8 mouse cellular contexts compared by ENCODE assay signal in genomic region chr9:68941037-68941436, GRCm38 (mm10).
DNase-seq lines count a peak whose midpoint lies in the region; ATAC-seq and TF ChIP-seq lines count a peak whose summit lies in the region.

No protein-coding gene starts in this region.

- no peak for TF ChIP-seq CTCF in lung, adult 2 months (IDR thresholded peaks at IDR 0.05; ENCODE audit: insufficient read depth, low read length)
- no peak for TF ChIP-seq CTCF in heart, postnatal 0 days (IDR thresholded peaks at IDR 0.05; ENCODE audit: low read depth)

- no peak overlapping the region for H3K4me2 ChIP-seq in heart, postnatal 0 days (ENCODE audit: low read depth, low read length)
- no peak overlapping the region for H3K4me2 ChIP-seq in neural tube, embryonic 15.5 days

- no peak overlapping the region for H3K9ac ChIP-seq in heart, postnatal 0 days (replicated peaks; ENCODE audit: low read depth, low read length)
- H3K9ac ChIP-seq in neural tube, embryonic 15.5 days (replicated peaks) = no peak overlapping the region

- H3K36me3 ChIP-seq in heart, postnatal 0 days (replicated peaks; ENCODE audit: control insufficient read depth, insufficient read depth, low read length) = no peaks in the 10 kb centered on the region
- no peaks in the 10 kb centered on the region for H3K36me3 ChIP-seq in neural tube, embryonic 15.5 days

- H3K27ac ChIP-seq in heart, postnatal 0 days (ENCODE audit: low read depth) = peak overlapping the region; percentile 62
- H3K27ac ChIP-seq in neural tube, embryonic 15.5 days (replicated peaks) = no peak overlapping the region

- H3K9me3 ChIP-seq in heart, postnatal 0 days (replicated peaks; ENCODE audit: control insufficient read depth, low read length) = no peaks in the 10 kb centered on the region
- no peaks in the 10 kb centered on the region for H3K9me3 ChIP-seq in neural tube, embryonic 15.5 days (replicated peaks)

- H3K4me1 ChIP-seq in lung, adult 2 months (ENCODE audit: control insufficient read depth, insufficient read depth, low read length) = no peaks in the 10 kb centered on the region
- peaks cover 4% of the 10 kb centered on the region; the same call in 1 of the 2 replicates for H3K4me1 ChIP-seq in heart, postnatal 0 days (ENCODE audit: control insufficient read depth, insufficient read depth)
- H3K4me1 ChIP-seq in neural tube, embryonic 15.5 days = peaks cover 15% of the 10 kb centered on the region; the same call in 1 of the 2 replicates

- 64% methylated on average over 7 of the region's 7 CpGs for WGBS in lung, adult 2 months
- whole genome bisulfite sequencing in heart, postnatal 0 days = 40% methylated on average over 7 of the region's 7 CpGs
- 55% methylated on average over 7 of the region's 7 CpGs for WGBS in neural tube, embryonic 15.5 days

- DNase-seq in adrenal gland, adult 8-10 months = peak; percentile 12
- DNase-seq in adrenal gland, adult 2 months = no peak
- DNase-seq in lung, postnatal 10 days = peak; percentile 39
- no peak for DNase-seq in lung, adult 2 months
- peak; percentile 82 for DNase-seq in heart, postnatal 0 days (ENCODE audit: low spot score)
- DNase-seq in layer of hippocampus, postnatal 14 days (ENCODE audit: low spot score in 2 of 2) = peak; percentile 52 to 91
- DNase-seq in thymus, postnatal 4 days = no peak

- TF ChIP-seq EP300 in heart, postnatal 0 days (IDR thresholded peaks at IDR 0.05; ENCODE audit: low read depth) = peak; percentile 27; the same call in 1 of the 2 replicates

- no peak for TF ChIP-seq POLR2A in lung, adult 2 months (IDR thresholded peaks at IDR 0.05; ENCODE audit: borderline replicate concordance, extremely low read depth, low read depth, low read length)

- no peak overlapping the region for H3K4me3 ChIP-seq in lung, adult 2 months (replicated peaks; ENCODE audit: extremely low read depth, low read depth, low read length)
- no peak overlapping the region for H3K4me3 ChIP-seq in heart, postnatal 0 days (ENCODE audit: low read depth, low read length)
- H3K4me3 ChIP-seq in neural tube, embryonic 15.5 days (replicated peaks) = no peak overlapping the region

- peak; percentile 95 for ATAC-seq in heart, postnatal 0 days (ENCODE audit: insufficient read depth, low read depth)
- ATAC-seq in neural tube, embryonic 15.5 days (ENCODE audit: low FRiP score) = no peak; the same call in 1 of the 2 replicates

- H3K27me3 ChIP-seq in heart, postnatal 0 days (ENCODE audit: control insufficient read depth, insufficient read depth, low read length) = no peaks in the 10 kb centered on the region
- no peaks in the 10 kb centered on the region for H3K27me3 ChIP-seq in neural tube, embryonic 15.5 days (replicated peaks)

Comparison
In these comparisons a context has a peak if more than half of its experiments do, and no peak if none do; other contexts are left out.
1. DNase-seq: peak in adrenal gland, adult 8-10 months (single experiment), lung, postnatal 10 days (single experiment), heart, postnatal 0 days (single experiment) and layer of hippocampus, postnatal 14 days (2 of 2); none in adrenal gland, adult 2 months (single experiment), lung, adult 2 months (single experiment) and thymus, postnatal 4 days (single experiment).